Mouse (Mus musculus) ovary, adult 10 weeks (tissue): ENCODE results near the gene Slbp. TPM values are rescaled to one million over a fixed set of nuclear protein-coding genes. Genes with fewer than 3 reads are reported as not detected.

Experiments used
- polyA plus RNA-seq: library from polyadenylated mRNA; stranded (reverse); fragments of 350-450 nt; fragmentation: Illumina TruSeq; extraction: RNeasy Lipid Tissue Mini Kit (QIAGEN cat#74804); gene quantifications from one replicate; pipeline ENCODE4 v1.2.3, GENCODE M21; 2014

The Slbp gene
- 202 TPM for polyA plus RNA-seq

DNA sequence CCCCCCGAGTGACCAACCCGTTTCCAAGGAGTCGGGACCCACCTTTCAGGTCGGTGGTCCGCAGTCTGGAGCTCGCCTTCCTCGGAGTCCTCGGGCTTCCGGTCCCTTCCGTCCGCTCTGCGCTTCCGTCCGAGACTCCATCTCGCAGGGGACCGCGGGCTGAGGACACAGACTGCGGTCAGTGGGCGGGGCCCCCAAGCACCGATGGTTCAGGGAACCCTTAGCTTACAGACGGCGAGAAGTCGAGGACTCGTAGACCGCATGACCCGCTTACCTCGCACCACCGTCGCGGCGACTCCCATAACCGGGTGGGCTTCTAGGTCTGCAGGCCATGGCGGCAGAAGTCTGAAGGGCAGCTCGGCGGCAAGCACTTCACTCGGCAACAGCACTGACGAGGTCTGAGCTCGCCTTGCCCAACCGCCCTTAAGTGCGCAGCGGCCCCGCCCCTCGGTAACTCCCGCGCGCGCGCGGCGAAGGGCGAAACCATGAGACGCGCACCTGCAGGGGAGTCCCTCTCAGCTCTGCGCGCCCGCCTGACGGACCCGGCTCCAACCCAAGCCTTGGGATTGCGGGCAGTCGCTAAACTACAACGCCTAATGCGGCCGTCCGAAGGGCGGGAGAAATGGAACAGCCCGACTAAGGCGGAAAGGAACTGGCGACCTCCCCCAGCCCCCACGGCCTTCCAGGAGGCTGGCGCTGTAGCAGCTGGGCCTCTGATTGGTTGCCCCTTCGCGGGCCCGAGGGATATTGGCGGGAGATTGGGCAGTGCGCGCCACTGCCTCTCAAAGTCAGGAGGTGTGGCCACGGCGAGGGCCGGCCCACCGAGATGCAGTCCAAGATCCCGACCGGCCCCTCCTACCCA, at the start of gene Slbp:
Gene Slbp, minus strand, starts transcription at position 654 of the 862 bp plus-strand sequence.

DNA sequence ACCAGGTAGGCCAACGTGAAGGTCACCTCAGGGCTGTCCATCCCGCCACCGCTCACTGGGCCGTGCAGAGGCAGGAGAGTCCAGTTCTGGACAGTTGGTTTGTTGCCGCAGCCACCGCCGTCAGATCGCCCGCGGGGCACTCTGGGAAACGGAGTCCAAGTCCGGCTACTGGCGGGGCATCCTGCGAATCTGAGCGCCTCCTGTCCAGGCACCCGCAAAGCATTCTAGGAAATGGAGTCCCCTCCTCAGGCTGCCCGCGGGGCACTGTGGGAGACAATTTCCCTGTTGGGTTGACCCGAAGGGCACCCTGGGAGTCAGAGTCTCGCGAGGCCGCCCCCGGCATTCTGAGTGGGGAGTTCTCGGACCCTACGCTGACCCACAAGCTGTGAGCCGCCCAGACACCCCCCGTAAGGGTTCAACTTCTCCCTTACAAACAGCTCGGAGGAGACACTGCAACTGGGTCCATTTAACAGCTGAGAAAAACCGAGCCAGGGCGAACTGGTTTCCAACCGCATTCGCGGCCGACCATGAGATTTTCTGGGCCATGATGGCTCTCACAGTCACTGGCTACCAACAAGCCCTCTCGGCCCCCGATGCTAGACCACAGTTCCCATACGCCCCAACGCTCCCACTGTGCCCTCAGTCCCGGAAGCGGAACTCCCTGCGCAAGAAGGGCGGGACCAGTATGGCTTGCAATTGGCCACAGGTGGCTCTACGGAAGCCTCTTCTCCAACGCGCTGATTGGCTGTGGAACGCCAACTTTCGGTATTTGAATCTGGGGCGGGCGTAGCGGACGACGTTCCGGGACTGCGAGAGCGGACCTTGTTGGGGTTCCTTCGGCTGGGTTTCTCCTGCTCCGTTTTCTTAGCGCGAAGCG, 5.7 kb upstream of the Slbp start, which contains the start of the genes Tacc3 and Tmem129:
Gene Tacc3, plus strand, starts transcription at position 342 of the 877 bp plus-strand sequence.
Gene Tmem129, minus strand, starts transcription at position 630 of the 877 bp plus-strand sequence.

DNA sequence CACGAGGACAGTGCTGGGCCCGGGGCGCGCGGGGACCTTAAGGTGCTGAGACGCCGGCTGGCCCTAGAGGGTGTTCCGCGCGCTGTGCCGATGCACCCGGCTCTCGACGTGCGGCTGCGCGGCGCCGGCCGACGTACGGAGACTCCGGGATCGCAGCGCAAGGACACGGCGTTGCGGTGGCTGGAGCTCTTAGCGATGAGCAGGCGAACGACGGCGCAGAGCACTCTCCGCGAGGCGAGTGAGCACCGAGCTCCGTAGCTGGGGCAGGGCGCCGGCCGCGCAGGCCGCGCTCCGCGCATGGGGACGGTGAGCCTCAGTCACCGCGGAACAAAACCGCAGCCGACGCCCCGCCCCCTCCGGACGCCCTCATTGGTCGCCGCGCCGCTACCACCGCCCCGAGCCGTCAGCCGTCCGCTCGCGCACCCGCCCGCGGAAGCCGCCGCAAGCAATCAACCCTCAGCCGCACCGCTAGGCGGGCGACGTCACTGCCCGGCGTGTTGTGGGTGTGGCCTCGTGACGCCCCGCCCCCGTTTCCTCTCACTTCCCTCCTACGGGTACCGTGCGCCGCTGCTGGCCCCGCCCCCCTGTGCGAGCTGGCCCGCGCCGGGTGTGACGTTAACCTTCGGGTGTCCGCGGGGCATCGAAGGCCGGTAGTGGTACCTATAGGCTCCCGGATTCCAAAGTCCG, 22.9 kb downstream of the Slbp start, which contains the start of the genes Fam53a and Gm9903:
Gene Fam53a, minus strand, starts transcription at position 335 of the 687 bp plus-strand sequence.
Gene Gm9903, plus strand, starts transcription at position 625 of the 687 bp plus-strand sequence.

Other genes with a start within 250 kb of the Slbp start
- gene Nkx1-1, start 218.6 kb downstream of the Slbp start, polyA plus RNA-seq: not detected
- gene Fam53a, start 22.9 kb downstream of the Slbp start, polyA plus RNA-seq: 13.2 TPM
- not detected for gene Gm9903, start 22.6 kb downstream of the Slbp start, polyA plus RNA-seq
- gene Tacc3, start 5.6 kb upstream of the Slbp start, polyA plus RNA-seq: 150 TPM
- gene Tmem129, start 5.8 kb upstream of the Slbp start, polyA plus RNA-seq: 12.6 TPM
- 0.43 TPM for gene Fgfr3, start 69.1 kb upstream of the Slbp start, polyA plus RNA-seq
- gene Letm1, start 130.2 kb upstream of the Slbp start, polyA plus RNA-seq: 7.2 TPM
- 171 TPM for gene Nsd2, start 168.2 kb upstream of the Slbp start, polyA plus RNA-seq